ENCODE assay signal across 9 mouse cellular contexts in the genomic region with DNA sequence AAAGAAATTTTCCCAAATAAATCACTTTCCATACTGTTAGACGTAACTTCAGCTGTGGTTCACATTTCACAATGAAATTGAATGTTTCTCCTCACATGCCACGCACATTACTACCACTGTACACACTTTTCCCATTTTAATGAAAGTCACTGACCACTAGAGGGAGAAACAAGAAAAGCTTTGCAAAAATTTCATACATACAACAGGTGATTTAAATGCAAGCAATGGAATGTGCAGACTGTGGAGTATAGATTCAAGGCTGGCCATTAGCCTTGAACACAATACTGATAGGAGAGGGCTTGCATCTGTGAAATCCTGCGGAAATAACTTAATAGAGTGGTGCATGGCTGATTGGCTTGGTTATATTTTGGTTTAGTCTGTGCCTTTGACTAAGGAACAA. TPM values are rescaled to one million over a fixed set of nuclear protein-coding genes. Genes with fewer than 3 reads are reported as not detected.
DNase-seq lines count a peak whose midpoint lies in the region; ATAC-seq lines count a peak whose summit lies in the region.
"Had no signal": no experiment of that assay in that cellular context is flagged by ENCODE, and none has a peak within 500 bp of the region (broad histone marks: within the 10 kb centered on the region; RNA-seq: fewer than 3 reads in every experiment).

No protein-coding gene starts in this region.

- no peak overlapping the region for H3K27ac ChIP-seq in kidney, embryonic 14.5 days (ENCODE audit: low read depth, low read length)
- no peak overlapping the region for H3K27ac ChIP-seq in midbrain, embryonic 14.5 days (replicated peaks; ENCODE audit: low read depth, low read length)
- H3K27ac ChIP-seq: limb, embryonic 12.5 days had no signal

- H3K9ac ChIP-seq in kidney, embryonic 14.5 days (ENCODE audit: low read depth, low read length), result no peak overlapping the region
- H3K9ac ChIP-seq in midbrain, embryonic 14.5 days (replicated peaks; ENCODE audit: low read length), result no peak overlapping the region
- H3K9ac ChIP-seq: limb, embryonic 12.5 days had no signal

- no peaks in the 10 kb centered on the region for H3K27me3 ChIP-seq in kidney, embryonic 14.5 days (ENCODE audit: control insufficient read depth, insufficient read depth, low read length)
- no peaks in the 10 kb centered on the region for H3K27me3 ChIP-seq in midbrain, embryonic 14.5 days (ENCODE audit: control insufficient read depth, insufficient read depth, low read length)
- H3K27me3 ChIP-seq: limb, embryonic 12.5 days had no signal

- no peaks in the 10 kb centered on the region for H3K36me3 ChIP-seq in kidney, embryonic 14.5 days (ENCODE audit: control insufficient read depth, insufficient read depth, low read length)
- H3K36me3 ChIP-seq in midbrain, embryonic 14.5 days (ENCODE audit: control insufficient read depth, insufficient read depth, low read length), result no peaks in the 10 kb centered on the region
- H3K36me3 ChIP-seq: limb, embryonic 12.5 days had no signal

- no peak for DNase-seq in kidney, postnatal 25 days
- peak; percentile 17 for DNase-seq in ES-CJ7 (ENCODE audit: low read depth, low spot score)
- DNase-seq in brain, embryonic 18.5 days (ENCODE audit: low read depth, low spot score), result peak; percentile 39
- DNase-seq in midbrain, embryonic 14.5 days, result peak; percentile 83
- DNase-seq in B cell, adult 2 months, result no peak
- DNase-seq in left cerebral cortex, adult 8-10 months (ENCODE audit: low spot score in 2 of 2), result no peak

- WGBS in kidney, embryonic 14.5 days, result 61% methylated on average over 3 of the region's 3 CpGs
- 70% methylated on average over 3 of the region's 3 CpGs for WGBS in midbrain, embryonic 14.5 days

- peak; percentile 64; the same call in 1 of the 2 replicates for ATAC-seq in kidney, embryonic 14.5 days (ENCODE audit: low FRiP score, low TSS enrichment)
- ATAC-seq in midbrain, embryonic 14.5 days (ENCODE audit: low FRiP score, low TSS enrichment), result no peak

- H3K4me3 ChIP-seq in kidney, embryonic 14.5 days (ENCODE audit: low read length), result no peak overlapping the region
- H3K4me3 ChIP-seq in midbrain, embryonic 14.5 days (replicated peaks; ENCODE audit: low read depth, low read length), result no peak overlapping the region
- H3K4me3 ChIP-seq: limb, embryonic 12.5 days had no signal

- no peaks in the 10 kb centered on the region for H3K9me3 ChIP-seq in kidney, embryonic 14.5 days (ENCODE audit: control insufficient read depth, low read length)
- no peaks in the 10 kb centered on the region for H3K9me3 ChIP-seq in midbrain, embryonic 14.5 days (ENCODE audit: control insufficient read depth, low read length)
- H3K9me3 ChIP-seq: limb, embryonic 12.5 days had no signal

- no peaks in the 10 kb centered on the region for H3K4me1 ChIP-seq in kidney, embryonic 14.5 days (ENCODE audit: control insufficient read depth, insufficient read depth, low read length)
- no peaks in the 10 kb centered on the region for H3K4me1 ChIP-seq in midbrain, embryonic 14.5 days (ENCODE audit: control insufficient read depth, insufficient read depth, low read length)
- H3K4me1 ChIP-seq: limb, embryonic 12.5 days had no signal

- H3K4me2 ChIP-seq in kidney, embryonic 14.5 days (replicated peaks; ENCODE audit: low read depth, low read length), result no peak overlapping the region
- no peak overlapping the region for H3K4me2 ChIP-seq in midbrain, embryonic 14.5 days (ENCODE audit: low read length)
- H3K4me2 ChIP-seq: limb, embryonic 12.5 days had no signal

RNA-seq across cellular contexts. Expression of a gene that starts 10.5 kb away (rescaled TPM):
- polyA plus RNA-seq in kidney, embryonic 14.5 days (2014; fragmentation: Nextera tagmentation; extraction: Ambion mirVana), result not detected in 2 replicates
- not detected in 2 replicates for polyA plus RNA-seq in midbrain, embryonic 14.5 days (2014; fragmentation: Nextera tagmentation; extraction: Ambion mirVana)
- not detected for total RNA-seq in left cerebral cortex, adult 8-10 months (2022)
- total RNA-seq: heart, adult 18-20 months had no signal
- polyA plus RNA-seq: limb, embryonic 12.5 days had no signal

RNA-seq across cellular contexts. Expression of a gene that starts 32.1 kb away (rescaled TPM):
- 28.8 and 30.2 TPM in 2 replicates for polyA plus RNA-seq in kidney, embryonic 14.5 days (2014; fragmentation: Nextera tagmentation; extraction: Ambion mirVana)
- 21.2 and 21.4 TPM in 2 replicates for polyA plus RNA-seq in midbrain, embryonic 14.5 days (2014; fragmentation: Nextera tagmentation; extraction: Ambion mirVana)
- 10 to 100 TPM; 10.8 to 11.9 (median 11.6) TPM for total RNA-seq in left cerebral cortex, adult 8-10 months (2022)

RNA-seq across cellular contexts. Expression of a gene that starts 59.2 kb away (rescaled TPM):
- 18.9 and 19.2 TPM in 2 replicates for polyA plus RNA-seq in kidney, embryonic 14.5 days (2014; fragmentation: Nextera tagmentation; extraction: Ambion mirVana)
- polyA plus RNA-seq in midbrain, embryonic 14.5 days (2014; fragmentation: Nextera tagmentation; extraction: Ambion mirVana), result 7.8 and 8.3 TPM in 2 replicates
- 1 to 10 TPM; 4.8 to 6.0 (median 5.6) TPM for total RNA-seq in left cerebral cortex, adult 8-10 months (2022)

Comparison
In these comparisons a context has a peak if more than half of its experiments do, and no peak if none do; other contexts are left out.
1. DNase-seq: peak in ES-CJ7 (single experiment), brain, embryonic 18.5 days (single experiment) and midbrain, embryonic 14.5 days (single experiment); none in kidney, postnatal 25 days (0 of 2), B cell, adult 2 months (0 of 2) and left cerebral cortex, adult 8-10 months (0 of 2).